Mouse (Mus musculus) urinary bladder, postnatal 0 days (tissue): ENCODE data around the gene Olfr894. TPM values are rescaled to one million over a fixed set of nuclear protein-coding genes. Genes with fewer than 3 reads are reported as not detected.

Experiments used
- polyA plus RNA-seq: library from polyadenylated mRNA; unstranded; fragments of >200 nt; fragmentation: Nextera tagmentation; extraction: Ambion mirVana; gene quantifications from 2 replicates; pipeline ENCODE4 v1.2.1, GENCODE M21; 2015

The Olfr894 gene
- not detected in 2 replicates for polyA plus RNA-seq

GRCm38 (mm10) chr9:38217755-38218154, at the start of gene Olfr894:
Gene Olfr894 (plus strand): TSS chr9:38218055.

GRCm38 (mm10) chr9:38180721-38181120, 37.1 kb upstream of the Olfr894 start, which contains the start of gene Olfr891:
Gene Olfr891 (minus strand): TSS chr9:38180821.

GRCm38 (mm10) chr9:38208065-38208464, 9.8 kb upstream of the Olfr894 start, which contains the start of gene Olfr893:
Gene Olfr893 (plus strand): TSS chr9:38208365.

GRCm38 (mm10) chr9:38252474-38252873, 34.6 kb downstream of the Olfr894 start, which contains the start of gene Olfr143:
Gene Olfr143 (plus strand): TSS chr9:38252774.

GRCm38 (mm10) chr9:38267551-38267950, 49.7 kb downstream of the Olfr894 start, which contains the start of gene Olfr895:
Gene Olfr895 (plus strand): TSS chr9:38267851.

Other genes starting within 250 kb of the Olfr894 start
- not detected in 2 replicates for gene Olfr881, start 226.2 kb upstream of the Olfr894 start, polyA plus RNA-seq
- not detected in 2 replicates for gene Olfr883, start 192.2 kb upstream of the Olfr894 start, polyA plus RNA-seq
- gene Olfr884, start 171.5 kb upstream of the Olfr894 start, polyA plus RNA-seq = not detected in 2 replicates
- not detected in 2 replicates for gene Olfr885, start 156.7 kb upstream of the Olfr894 start, polyA plus RNA-seq
- gene Olfr887, start 134.0 kb upstream of the Olfr894 start, polyA plus RNA-seq = not detected in 2 replicates
- not detected in 2 replicates for gene Olfr888, start 109.9 kb upstream of the Olfr894 start, polyA plus RNA-seq
- gene Olfr889, start 102.9 kb upstream of the Olfr894 start, polyA plus RNA-seq = 0.02 TPM in 2 replicates
- 0.04 TPM in 1 of 2 replicates, not detected in the other for gene Olfr890, start 75.5 kb upstream of the Olfr894 start, polyA plus RNA-seq
- gene Olfr891, start 37.2 kb upstream of the Olfr894 start, polyA plus RNA-seq = not detected in 2 replicates
- 0.13 and 0.17 TPM in 2 replicates for gene Olfr893, start 9.7 kb upstream of the Olfr894 start, polyA plus RNA-seq
- not detected in 2 replicates for gene Olfr143, start 34.7 kb downstream of the Olfr894 start, polyA plus RNA-seq
- not detected in 2 replicates for gene Olfr895, start 49.8 kb downstream of the Olfr894 start, polyA plus RNA-seq
- not detected in 2 replicates for gene Olfr896-ps1, start 73.1 kb downstream of the Olfr894 start, polyA plus RNA-seq
- not detected in 2 replicates for gene Olfr25, start 111.0 kb downstream of the Olfr894 start, polyA plus RNA-seq
- gene Olfr898, start 130.4 kb downstream of the Olfr894 start, polyA plus RNA-seq = not detected in 2 replicates
- not detected in 2 replicates for gene Olfr250, start 148.8 kb downstream of the Olfr894 start, polyA plus RNA-seq
- gene Olfr251, start 159.0 kb downstream of the Olfr894 start, polyA plus RNA-seq = not detected in 2 replicates
- gene Olfr147, start 183.6 kb downstream of the Olfr894 start, polyA plus RNA-seq = not detected in 2 replicates
- not detected in 2 replicates for gene Olfr901, start 211.4 kb downstream of the Olfr894 start, polyA plus RNA-seq
- not detected in 2 replicates for gene Olfr902, start 229.6 kb downstream of the Olfr894 start, polyA plus RNA-seq
- gene Olfr904, start 245.1 kb downstream of the Olfr894 start, polyA plus RNA-seq = not detected in 2 replicates